Mouse (Mus musculus) midbrain, embryonic 15.5 days (tissue): ENCODE results near the gene Mark4. TPM values are rescaled to one million over a fixed set of nuclear protein-coding genes. Genes with fewer than 3 reads are reported as not detected.

ENCODE experiments used
- ATAC-seq: fragments of 200-750 bp; cut with Nextera tagmentation; replicated peaks from 2 replicates; pipeline ENCODE4 v1.8.0; 2017; ENCODE audit warnings: moderate TSS enrichment
- H3K27ac ChIP-seq: fragments of 300-500 bp; sonication (generic); 2 replicates; pipeline ENCODE4 v1.5.1; 2015; ENCODE audit warnings: mild to moderate bottlenecking, inconsistent platforms
- H3K27me3 ChIP-seq: fragments of 300-500 bp; sonication (generic); replicated peaks from 2 replicates; pipeline ENCODE4 v1.6.1; 2015; ENCODE audit warnings: inconsistent platforms
- H3K36me3 ChIP-seq: fragments of 300-500 bp; sonication (generic); replicated peaks from 2 replicates; pipeline ENCODE4 v1.6.1; 2015; ENCODE audit warnings: inconsistent platforms
- H3K4me1 ChIP-seq: fragments of 300-500 bp; sonication (generic); 2 replicates; pipeline ENCODE4 v1.6.1; 2015; ENCODE audit warnings: inconsistent platforms
- H3K4me2 ChIP-seq: fragments of 300-500 bp; sonication (generic); 2 replicates; pipeline ENCODE4 v1.6.1; 2015; ENCODE audit warnings: inconsistent platforms, mild to moderate bottlenecking, moderate library complexity
- H3K4me3 ChIP-seq: fragments of 300-500 bp; sonication (generic); 2 replicates; pipeline ENCODE4 v1.5.1; 2015; ENCODE audit warnings: mild to moderate bottlenecking, inconsistent platforms
- H3K9ac ChIP-seq: fragments of 300-500 bp; sonication (generic); 2 replicates; pipeline ENCODE4 v1.6.1; 2015; ENCODE audit warnings: mild to moderate bottlenecking, inconsistent platforms
- H3K9me3 ChIP-seq: fragments of 300-500 bp; sonication (generic); 2 replicates; pipeline ENCODE4 v1.6.1; 2016; ENCODE audit warnings: inconsistent platforms
- WGBS: fragments of 180-500 bp; shearing (Covaris S2); methylation state at CpG from one replicate; pipeline ENCODE4 v1.1.7; 2015; ENCODE audit warnings: mixed read lengths; 5-methylcytosine and 5-hydroxymethylcytosine counted together
- polyA plus RNA-seq: library from polyadenylated mRNA; unstranded; fragments of >200 nt; fragmentation: Nextera tagmentation; extraction: Ambion mirVana; gene quantifications from 2 replicates; pipeline ENCODE4 v1.2.1, GENCODE M21; 2015

Gene Mark4
- polyA plus RNA-seq, 1 experiment from 2014 or later: 20.6 TPM

DNA sequence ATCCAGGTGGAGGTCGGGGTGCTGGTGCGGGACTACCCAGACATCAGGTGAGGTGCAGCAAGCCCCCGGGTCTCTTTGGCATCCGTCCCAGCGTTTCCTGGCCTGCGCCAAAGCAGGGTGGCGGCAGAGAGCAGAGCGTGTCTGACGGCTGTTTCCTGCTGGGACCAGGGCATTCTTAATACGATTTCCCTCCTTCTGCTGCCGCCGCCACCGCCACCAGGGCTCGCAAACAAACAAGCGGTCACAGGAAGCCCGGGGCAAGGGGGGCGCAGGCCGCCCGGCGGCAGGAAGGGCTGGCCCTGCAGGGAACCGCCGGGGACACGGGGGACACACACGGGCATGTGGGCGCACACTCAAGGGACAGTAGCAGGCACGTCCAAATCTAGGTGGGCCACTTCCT, 33.1 kb upstream of the Mark4 start:
- peak overlapping the region; percentile 22 for H3K4me3 ChIP-seq
- no peak overlapping the region for H3K27ac ChIP-seq
- H3K9me3 ChIP-seq: no peaks in the 10 kb centered on the region
- no peaks in the 10 kb centered on the region for H3K36me3 ChIP-seq
- 4% methylated on average over 26 of the region's 26 CpGs for WGBS
- H3K27me3 ChIP-seq: peaks cover 59% of the 10 kb centered on the region
- peaks cover 13% of the 10 kb centered on the region; the same call in 1 of the 2 replicates for H3K4me1 ChIP-seq
- peak overlapping the region; percentile 34 for H3K4me2 ChIP-seq
- no peak for ATAC-seq
- peak overlapping the region; percentile 13; the same call in 1 of the 2 replicates for H3K9ac ChIP-seq

DNA sequence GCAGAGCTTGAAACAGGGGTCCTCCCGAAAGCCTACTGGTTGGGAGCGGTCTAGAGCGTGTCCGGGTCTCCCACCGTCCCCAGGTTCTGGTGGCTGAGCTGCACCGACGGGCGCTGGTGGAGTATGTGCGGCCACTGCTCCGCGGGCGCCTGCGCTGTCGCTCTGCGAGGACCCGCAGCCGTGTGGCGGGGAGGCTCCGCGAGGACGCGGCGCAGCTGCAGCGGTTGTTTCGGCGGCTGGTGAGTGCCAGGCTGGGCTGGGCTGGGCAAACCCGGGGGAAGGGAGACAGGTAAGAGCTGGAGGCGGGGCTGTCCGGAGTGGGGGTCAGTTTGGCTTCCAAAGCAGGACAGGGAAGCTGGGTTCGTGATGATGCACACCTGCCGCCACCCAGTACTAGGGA, 30.9 kb upstream of the Mark4 start:
- Histone ChIP-seq H3K4me3 (peak overlapping the region; percentile 32), H3K36me3 (no peaks in the 10 kb centered on the region), H3K27me3 (peaks cover 54% of the 10 kb centered on the region), H3K27ac (no peak overlapping the region), H3K9me3 (no peaks in the 10 kb centered on the region), H3K4me1 (peaks cover 13% of the 10 kb centered on the region; the same call in 1 of the 2 replicates), H3K4me2 (peak overlapping the region; percentile 56), H3K9ac (peak overlapping the region; percentile 12; the same call in 1 of the 2 replicates)
- ATAC-seq: peak; percentile 63
- WGBS: 7% methylated on average over 29 of the region's 31 CpGs

DNA sequence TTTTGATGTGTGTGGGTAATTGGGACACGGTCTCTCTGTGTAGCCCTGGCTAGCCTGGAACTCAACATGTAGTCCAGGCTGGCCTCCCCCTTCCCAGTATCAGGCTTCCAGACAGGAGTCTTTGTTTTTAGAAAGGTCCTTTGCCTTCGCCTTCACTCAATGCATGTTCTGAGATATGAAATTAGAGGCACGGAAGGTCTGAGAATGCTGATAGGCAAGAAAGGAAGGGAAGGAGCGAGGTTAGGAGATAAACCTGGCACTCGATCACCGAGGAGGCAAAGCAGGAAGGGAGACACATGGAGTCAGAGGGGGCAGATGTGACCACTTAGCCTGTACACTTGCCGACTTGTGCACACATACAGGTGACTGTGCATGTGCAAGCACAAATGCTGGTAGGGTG, 27.9 kb upstream of the Mark4 start:
- ATAC-seq: no peak
- H3K4me3 ChIP-seq: no peak overlapping the region
- H3K27ac ChIP-seq: no peak overlapping the region
- peaks cover 9% of the 10 kb centered on the region; the same call in 1 of the 2 replicates for H3K4me1 ChIP-seq
- no peaks in the 10 kb centered on the region for H3K9me3 ChIP-seq
- H3K36me3 ChIP-seq: no peaks in the 10 kb centered on the region
- H3K27me3 ChIP-seq: peaks cover 43% of the 10 kb centered on the region
- H3K4me2 ChIP-seq: no peak overlapping the region
- H3K9ac ChIP-seq: no peak overlapping the region
- 93% methylated on average over 7 of the region's 7 CpGs for WGBS

DNA sequence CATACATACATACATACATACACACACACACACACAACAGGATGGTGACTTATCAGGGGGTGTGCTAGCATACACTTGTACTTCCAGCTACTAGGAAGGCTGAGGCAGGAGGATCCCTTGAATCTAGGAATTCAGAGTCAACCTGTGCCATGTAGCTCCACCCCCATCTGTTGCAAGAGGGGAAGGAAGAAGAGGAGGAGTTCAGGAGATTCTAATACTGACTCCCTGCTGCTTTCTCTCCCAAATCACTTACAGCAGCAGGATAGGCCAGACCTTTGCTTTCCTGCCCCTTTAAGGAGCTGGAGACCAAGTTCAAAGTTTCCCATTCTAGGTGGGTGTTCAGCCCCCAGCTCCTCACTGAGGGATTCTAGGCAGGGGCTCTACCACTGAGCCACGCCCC, 26.9 kb upstream of the Mark4 start:
- Histone ChIP-seq H3K9me3 (no peaks in the 10 kb centered on the region), H3K9ac (no peak overlapping the region), H3K36me3 (no peaks in the 10 kb centered on the region), H3K4me3 (no peak overlapping the region), H3K27ac (no peak overlapping the region), H3K4me2 (no peak overlapping the region), H3K27me3 (peaks cover 32% of the 10 kb centered on the region), H3K4me1 (peaks cover 8% of the 10 kb centered on the region; the same call in 1 of the 2 replicates)
- WGBS: 94% methylated on average over 1 of the region's 1 CpGs
- no peak for ATAC-seq

DNA sequence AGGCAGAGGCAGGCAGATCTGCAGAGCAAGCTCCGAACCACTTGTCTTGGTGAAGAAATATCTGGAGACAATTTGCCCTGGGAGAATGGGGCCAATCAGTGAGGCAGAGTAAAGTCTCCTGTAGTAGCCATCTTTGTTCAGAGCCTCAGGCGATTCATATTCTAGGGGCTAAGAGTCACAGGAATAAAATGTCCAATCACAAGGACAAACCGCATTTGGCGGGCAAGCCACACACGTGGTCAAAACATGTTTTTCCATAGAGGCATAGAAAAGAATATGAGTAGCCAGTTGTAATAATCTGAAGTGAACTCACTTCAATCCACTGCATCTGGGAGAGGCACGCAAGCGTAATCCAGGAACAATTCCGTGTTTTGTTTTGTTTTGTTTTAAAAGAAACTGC, 24.7 kb upstream of the Mark4 start:
- no peak overlapping the region for H3K4me3 ChIP-seq
- no peak for ATAC-seq
- no peaks in the 10 kb centered on the region for H3K4me1 ChIP-seq
- H3K27ac ChIP-seq: no peak overlapping the region
- no peaks in the 10 kb centered on the region for H3K36me3 ChIP-seq
- peaks cover 13% of the 10 kb centered on the region for H3K27me3 ChIP-seq
- no peaks in the 10 kb centered on the region for H3K9me3 ChIP-seq
- no peak overlapping the region for H3K9ac ChIP-seq
- no peak overlapping the region for H3K4me2 ChIP-seq
- WGBS: 84% methylated on average over 8 of the region's 8 CpGs

DNA sequence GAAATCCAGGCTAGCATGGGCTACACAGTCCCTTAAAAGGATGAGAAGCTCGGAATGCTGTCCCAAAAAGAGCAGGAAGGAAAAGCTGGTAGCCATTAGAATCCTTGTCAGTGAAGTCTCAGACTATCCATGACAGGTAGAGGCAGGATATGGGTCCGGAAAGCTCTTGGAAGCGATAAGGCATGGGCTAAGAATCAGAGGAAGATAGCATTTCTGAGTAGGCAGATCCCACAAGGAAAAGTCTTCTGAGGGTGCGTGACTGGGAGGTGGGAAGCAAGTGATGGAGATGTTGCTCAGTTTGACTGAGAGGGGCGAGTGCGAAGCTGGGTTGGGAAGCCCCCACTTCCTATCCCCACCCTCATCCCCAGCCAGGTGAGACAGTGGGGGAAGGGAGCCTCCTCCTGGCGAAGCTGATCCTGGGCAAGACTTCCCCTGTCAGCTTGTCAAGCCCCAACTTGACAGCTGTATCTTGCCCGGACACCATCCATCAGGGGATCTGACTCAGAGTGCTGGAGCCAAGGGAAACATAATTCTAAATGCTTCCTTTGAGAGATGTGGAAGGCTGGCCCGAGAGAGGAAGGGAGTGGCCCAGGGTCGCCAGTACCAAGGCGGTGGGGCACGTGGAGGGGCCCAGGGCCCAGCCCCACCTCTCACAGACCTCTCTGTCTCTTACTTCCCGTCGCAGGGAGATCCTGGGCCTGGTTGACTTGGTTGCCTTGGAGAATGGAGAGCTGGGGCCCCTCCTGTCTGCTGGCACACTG, 19.2 kb upstream of the Mark4 start:
- WGBS: 30% methylated on average over 14 of the region's 14 CpGs
- H3K36me3 ChIP-seq: no peaks in the 10 kb centered on the region
- peaks cover 40% of the 10 kb centered on the region for H3K27me3 ChIP-seq
- H3K27ac ChIP-seq: no peak overlapping the region
- peaks cover 10% of the 10 kb centered on the region for H3K4me1 ChIP-seq
- no peak for ATAC-seq
- no peak overlapping the region for H3K9ac ChIP-seq
- H3K9me3 ChIP-seq: no peaks in the 10 kb centered on the region
- H3K4me2 ChIP-seq: no peak overlapping the region
- H3K4me3 ChIP-seq: no peak overlapping the region

DNA sequence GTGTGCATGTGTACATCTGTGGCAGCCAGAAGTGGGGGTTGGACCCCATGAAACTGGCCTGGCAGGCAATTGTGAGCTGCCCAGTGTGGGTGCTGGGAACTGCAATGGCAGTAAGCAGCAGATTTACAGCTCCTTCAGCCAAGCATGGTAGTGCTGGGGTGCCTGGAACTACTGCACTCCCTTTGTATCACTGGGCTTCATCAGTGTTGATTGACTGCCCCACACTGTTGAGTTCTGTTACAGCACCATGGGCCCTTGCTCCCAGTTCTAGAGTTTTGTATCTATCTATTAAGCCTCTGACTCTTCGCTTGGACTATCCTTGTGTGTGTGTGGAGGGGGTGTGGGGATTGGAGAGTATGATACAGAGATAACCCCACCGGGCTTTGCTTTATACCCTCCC, 18.5 kb upstream of the Mark4 start:
- Histone ChIP-seq H3K4me3 (no peak overlapping the region), H3K27me3 (peaks cover 47% of the 10 kb centered on the region), H3K36me3 (no peaks in the 10 kb centered on the region), H3K9me3 (no peaks in the 10 kb centered on the region), H3K4me2 (no peak overlapping the region), H3K27ac (no peak overlapping the region), H3K9ac (no peak overlapping the region), H3K4me1 (peaks cover 10% of the 10 kb centered on the region)
- 66% methylated on average over 2 of the region's 2 CpGs for WGBS
- no peak for ATAC-seq

DNA sequence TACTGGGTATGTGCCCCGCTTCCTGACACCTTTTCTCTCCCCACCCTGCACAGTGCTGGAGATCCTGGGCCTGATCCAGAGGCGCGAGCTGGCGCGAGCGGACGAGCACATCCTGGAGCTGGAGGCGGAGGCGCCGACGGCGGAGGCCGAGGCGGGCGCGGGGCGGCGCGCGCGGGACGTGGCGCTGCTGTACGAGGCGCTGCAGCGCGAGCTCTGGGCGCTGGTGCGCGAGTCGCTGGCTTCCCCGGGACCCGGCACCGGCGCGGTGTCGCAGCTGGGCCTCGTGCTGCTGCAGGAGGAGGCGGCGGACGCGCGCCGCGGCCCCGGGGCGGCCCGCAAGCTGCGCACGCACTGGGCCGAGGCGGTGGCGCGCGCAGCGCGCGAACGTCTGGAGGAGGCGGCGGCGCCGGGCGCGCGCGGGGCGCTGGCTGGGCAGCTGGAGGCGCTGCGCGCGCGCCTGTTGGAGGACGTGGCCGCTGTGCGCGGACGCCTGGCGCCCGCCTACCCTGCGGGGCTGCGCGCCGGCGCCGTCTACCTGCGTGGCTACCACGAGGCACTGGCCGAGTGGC, 15.3 kb upstream of the Mark4 start:
- peak overlapping the region; percentile 85 for H3K27ac ChIP-seq
- H3K9me3 ChIP-seq: no peaks in the 10 kb centered on the region
- H3K4me1 ChIP-seq: peaks cover 10% of the 10 kb centered on the region
- peak; percentile 94 for ATAC-seq
- peaks cover 69% of the 10 kb centered on the region for H3K27me3 ChIP-seq
- under 1% methylated on average over 84 of the region's 89 CpGs for WGBS
- no peaks in the 10 kb centered on the region for H3K36me3 ChIP-seq
- H3K9ac ChIP-seq: peak overlapping the region; percentile 54
- peak overlapping the region; percentile 49 for H3K4me3 ChIP-seq
- peak overlapping the region; percentile 78 for H3K4me2 ChIP-seq

DNA sequence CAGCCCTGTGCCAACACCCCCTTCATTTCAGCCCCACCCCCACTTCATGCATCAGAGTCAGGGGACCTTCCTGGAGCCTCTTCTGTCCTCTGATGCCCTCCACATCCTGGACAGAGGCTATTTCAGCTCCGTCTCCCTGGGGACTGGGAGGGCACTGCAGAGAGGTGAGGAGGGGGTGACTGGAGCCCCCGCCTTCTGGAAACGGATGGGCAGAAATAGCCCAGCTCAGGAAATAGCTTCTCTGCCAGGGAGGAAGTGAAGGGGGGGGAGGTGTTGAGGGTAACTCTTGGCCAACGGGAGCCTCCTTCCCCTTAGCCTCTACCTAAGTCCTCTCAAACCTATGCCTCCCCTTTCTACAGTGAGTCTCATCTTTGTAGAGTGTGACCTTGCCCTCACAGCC, 13.8 kb upstream of the Mark4 start:
- Histone ChIP-seq H3K4me3 (no peak overlapping the region), H3K27ac (no peak overlapping the region), H3K9ac (no peak overlapping the region)

DNA sequence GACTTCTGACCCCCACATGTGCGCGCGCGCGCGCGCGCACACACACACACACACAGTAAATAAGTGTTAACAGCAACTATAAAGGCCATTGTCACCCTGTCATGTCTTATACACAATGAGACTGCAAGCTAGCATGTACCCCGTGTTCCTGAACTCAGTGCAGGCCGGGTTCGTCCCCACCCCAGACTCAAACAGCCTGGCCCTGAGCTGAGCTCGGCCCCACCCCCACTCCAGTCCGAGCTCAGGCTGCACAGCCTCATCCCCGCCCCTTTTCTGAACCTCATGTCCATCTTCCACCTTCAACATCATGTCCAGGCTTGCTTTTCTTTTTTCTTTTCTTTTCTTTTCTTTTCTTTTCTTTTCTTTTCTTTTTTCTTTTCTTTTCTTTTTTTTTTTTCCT, 11.7 kb upstream of the Mark4 start:
- no peak for ATAC-seq

More for the DNA sequence above, 13.8 kb upstream of the Mark4 start:
- peaks cover 65% of the 10 kb centered on the region for H3K27me3 ChIP-seq
- no peak for ATAC-seq
- H3K4me1 ChIP-seq: peaks cover 10% of the 10 kb centered on the region
- no peaks in the 10 kb centered on the region for H3K36me3 ChIP-seq
- no peak overlapping the region for H3K4me2 ChIP-seq
- H3K9me3 ChIP-seq: no peaks in the 10 kb centered on the region
- 40% methylated on average over 4 of the region's 4 CpGs for WGBS

DNA sequence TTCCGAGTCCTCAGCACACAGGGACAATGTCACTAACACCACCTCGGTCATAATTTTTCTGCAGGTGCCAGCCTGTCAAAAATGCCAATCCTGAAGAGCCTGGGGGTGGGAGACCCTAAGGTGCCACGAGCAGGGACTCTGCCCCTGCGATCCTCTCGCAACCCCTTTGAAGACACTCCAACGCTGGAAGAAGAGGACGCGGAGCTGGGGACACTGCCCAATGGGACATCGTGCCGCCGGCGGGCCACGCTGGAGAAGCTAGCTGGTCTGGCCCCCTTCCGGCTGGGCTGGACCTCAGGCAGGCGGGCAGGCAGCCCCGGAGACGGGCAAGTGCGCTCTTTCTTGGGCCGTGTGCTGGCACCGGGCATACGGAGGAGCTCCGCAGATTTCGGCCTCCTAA, 10.8 kb upstream of the Mark4 start:
- H3K4me2 ChIP-seq: no peak overlapping the region
- H3K9ac ChIP-seq: no peak overlapping the region
- peak overlapping the region; percentile 2; the same call in 1 of the 2 replicates for H3K4me3 ChIP-seq
- H3K9me3 ChIP-seq: no peaks in the 10 kb centered on the region
- ATAC-seq: no peak
- no peaks in the 10 kb centered on the region for H3K36me3 ChIP-seq
- H3K27me3 ChIP-seq: peaks cover 72% of the 10 kb centered on the region
- no peak overlapping the region for H3K27ac ChIP-seq
- peaks cover 13% of the 10 kb centered on the region for H3K4me1 ChIP-seq
- WGBS: 18% methylated on average over 23 of the region's 23 CpGs

More for the DNA sequence above, 11.7 kb upstream of the Mark4 start:
- H3K9ac ChIP-seq: no peak overlapping the region
- H3K9me3 ChIP-seq: no peaks in the 10 kb centered on the region
- H3K27me3 ChIP-seq: peaks cover 67% of the 10 kb centered on the region
- WGBS: 20% methylated on average over 14 of the region's 14 CpGs
- no peak overlapping the region for H3K4me3 ChIP-seq
- no peak overlapping the region for H3K27ac ChIP-seq
- no peaks in the 10 kb centered on the region for H3K36me3 ChIP-seq
- peaks cover 10% of the 10 kb centered on the region for H3K4me1 ChIP-seq
- no peak overlapping the region for H3K4me2 ChIP-seq

DNA sequence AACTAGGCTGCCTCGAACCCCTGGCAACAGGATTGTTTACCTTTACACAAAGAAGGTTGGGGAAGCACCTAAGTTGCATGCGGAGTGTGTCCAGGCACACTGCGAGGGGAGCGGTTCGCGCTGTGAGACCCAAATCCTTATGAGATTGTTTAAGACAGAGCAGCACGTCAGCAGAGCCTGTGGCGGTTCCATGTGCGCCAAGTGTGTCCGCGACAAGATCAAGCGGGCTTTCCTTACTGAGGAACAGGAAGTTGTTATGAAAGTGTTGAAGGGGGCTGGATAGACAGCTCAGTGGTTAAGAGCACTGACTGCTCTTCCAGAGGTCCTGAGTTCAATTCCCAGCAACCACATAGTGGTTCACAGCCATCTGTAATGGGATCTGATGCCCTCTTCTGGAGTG, 9.7 kb upstream of the Mark4 start:
- Histone ChIP-seq H3K4me3 (no peak overlapping the region), H3K9me3 (no peaks in the 10 kb centered on the region), H3K27ac (no peak overlapping the region), H3K36me3 (no peaks in the 10 kb centered on the region), H3K9ac (no peak overlapping the region), H3K4me1 (peaks cover 6% of the 10 kb centered on the region), H3K27me3 (peaks cover 67% of the 10 kb centered on the region), H3K4me2 (no peak overlapping the region)
- 59% methylated on average over 12 of the region's 12 CpGs for WGBS
- no peak for ATAC-seq

DNA sequence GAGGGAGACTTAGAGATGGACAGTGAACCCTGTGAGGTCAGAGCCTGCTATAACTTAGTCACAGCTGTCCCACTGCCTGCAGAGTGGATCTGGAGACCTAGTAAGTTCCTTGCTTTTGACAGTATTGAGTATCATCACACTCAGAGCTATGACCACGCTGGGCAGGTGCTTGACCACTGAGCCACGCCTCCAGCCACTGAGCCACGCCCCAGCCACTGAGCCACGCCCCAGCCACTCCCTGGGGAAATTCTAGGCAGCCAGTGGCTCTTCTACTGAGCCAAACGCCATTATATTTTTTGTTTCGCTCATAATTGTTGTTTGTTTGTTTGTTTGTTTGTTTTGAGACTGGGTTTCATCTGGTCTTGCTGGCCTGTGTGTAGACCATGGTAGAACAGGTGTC, 9.0 kb upstream of the Mark4 start:
- Histone ChIP-seq H3K27me3 (peaks cover 61% of the 10 kb centered on the region), H3K4me1 (peaks cover 6% of the 10 kb centered on the region)

More for the DNA sequence above, 9.0 kb upstream of the Mark4 start:
- 29% methylated on average over 6 of the region's 6 CpGs for WGBS
- Histone ChIP-seq H3K36me3 (no peaks in the 10 kb centered on the region), H3K9me3 (no peaks in the 10 kb centered on the region), H3K4me2 (no peak overlapping the region), H3K9ac (no peak overlapping the region), H3K27ac (no peak overlapping the region), H3K4me3 (no peak overlapping the region)
- ATAC-seq: no peak
